Mouse (Mus musculus) thymus, adult 2 months (tissue): ENCODE results near the gene Abcc4. TPM values are rescaled to one million over a fixed set of nuclear protein-coding genes. Genes with fewer than 3 reads are reported as not detected.
A peak's percentile ranks its signal among the peaks of the same experiment; 100 is the strongest.
"Not testable (repeated sequence)": the region's sequence is repeated elsewhere in the genome, so short reads cannot be mapped to it uniquely, and the experiment has no call there.

Experiments
- DNase-seq: peaks from one replicate; pipeline ENCODE4 v3.0.0; 2021
- H3K27ac ChIP-seq: fragments of 200-500 bp; 2 replicates; pipeline ENCODE4 v1.5.1; 2012; ENCODE audit warnings: low read length, control low read depth; ENCODE audit not compliant: control insufficient read depth, insufficient read depth
- H3K27me3 ChIP-seq: fragments of 200-500 bp; 2 replicates; pipeline ENCODE4 v1.6.1; 2012; ENCODE audit warnings: mild to moderate bottlenecking, low read length, moderate library complexity, mixed read lengths; ENCODE audit not compliant: control insufficient read depth, insufficient read depth
- H3K36me3 ChIP-seq: fragments of 200-500 bp; 2 replicates; pipeline ENCODE4 v1.6.1; 2012; ENCODE audit warnings: mild to moderate bottlenecking, low read length, moderate library complexity; ENCODE audit not compliant: control insufficient read depth, insufficient read depth
- H3K4me1 ChIP-seq: fragments of 200-500 bp; replicated peaks from 2 replicates; pipeline ENCODE4 v1.6.1; 2012; ENCODE audit warnings: low read length; ENCODE audit not compliant: control insufficient read depth, insufficient read depth
- H3K4me3 ChIP-seq: fragments of 200-500 bp; 2 replicates; pipeline ENCODE4 v1.5.1; 2012; ENCODE audit warnings: mild to moderate bottlenecking, low read length, control low read depth, moderate library complexity; ENCODE audit not compliant: control insufficient read depth, insufficient read depth
- CTCF ChIP-seq: fragments of 200-500 bp; IDR thresholded peaks from 2 replicates; pipeline ENCODE4 v1.5.1; 2012; ENCODE audit warnings: mild to moderate bottlenecking, control low read depth, low read length, moderate library complexity, borderline replicate concordance; ENCODE audit not compliant: control insufficient read depth, poor library complexity, insufficient read depth; ENCODE audit errors: extremely low read depth
- POLR2A ChIP-seq: fragments of 200-500 bp; IDR thresholded peaks from 2 replicates; pipeline ENCODE4 v1.6.1; 2012; ENCODE audit warnings: mild to moderate bottlenecking, low read length, control low read depth, moderate library complexity; ENCODE audit not compliant: control insufficient read depth, poor library complexity, insufficient read depth; ENCODE audit errors: extremely low read depth
- WGBS: fragments of 180-500 bp; shearing (Covaris S2); methylation state at CpG from one replicate; pipeline ENCODE4 v1.1.7; 2018; 5-methylcytosine and 5-hydroxymethylcytosine counted together
- polyA plus RNA-seq: library from polyadenylated mRNA; depleted of rRNA; stranded (reverse); fragments of >200 nt; gene quantifications from 2 replicates; pipeline ENCODE4 v1.2.3, GENCODE M21; 2012

The Abcc4 gene
- polyA plus RNA-seq, 1 experiment = 5.5 TPM

- H3K27ac ChIP-seq = no peak overlapping the region
Observed at GRCm38 (mm10) chr14:118674224-118674623, 31.8 kb downstream of the Abcc4 start.

DNA sequence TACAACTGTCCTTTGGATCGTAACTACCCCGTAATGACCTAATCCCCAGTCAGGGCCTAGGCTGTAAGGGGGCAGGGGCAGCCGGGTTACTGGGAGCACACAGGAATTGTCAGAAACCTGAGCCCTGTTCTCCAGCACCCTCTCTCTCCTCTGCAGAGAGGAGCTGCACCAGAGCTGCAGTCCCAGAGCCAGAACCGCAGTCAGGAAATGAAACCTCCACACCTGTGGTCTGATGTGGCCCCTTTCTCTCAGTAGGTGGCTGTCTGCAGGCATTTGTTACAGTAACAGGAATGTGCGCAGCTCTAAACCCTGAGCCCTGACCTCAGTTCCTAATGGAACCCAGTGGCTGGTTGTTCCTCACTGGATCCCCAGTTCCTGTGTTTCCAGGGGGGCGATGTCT lies 32.5 kb downstream of the Abcc4 start:
- peaks cover 25% of the 10 kb centered on the region for H3K4me1 ChIP-seq
- WGBS = 26% methylated on average over 6 of the region's 6 CpGs
- H3K27me3 ChIP-seq = no peaks in the 10 kb centered on the region
- peak overlapping the region; percentile 33 for H3K27ac ChIP-seq
- peak; percentile 42 for DNase-seq
- TF ChIP-seq POLR2A = no peak
- H3K4me3 ChIP-seq = no peak overlapping the region
- no peaks in the 10 kb centered on the region for H3K36me3 ChIP-seq

More at GRCm38 (mm10) chr14:118674224-118674623, 31.8 kb downstream of the Abcc4 start:
- no peaks in the 10 kb centered on the region for H3K36me3 ChIP-seq
- TF ChIP-seq POLR2A (no peak), CTCF (no peak)
- no peak for DNase-seq
- H3K4me3 ChIP-seq = no peak overlapping the region
- peaks cover 25% of the 10 kb centered on the region for H3K4me1 ChIP-seq
- H3K27me3 ChIP-seq = no peaks in the 10 kb centered on the region
- 59% methylated on average over 7 of the region's 7 CpGs for WGBS

- not testable (repeated sequence) for H3K27me3 ChIP-seq, H3K4me3 ChIP-seq, DNase-seq, H3K36me3 ChIP-seq
- Histone ChIP-seq H3K4me1 (peaks cover 25% of the 10 kb centered on the region), H3K27ac (peak overlapping the region; percentile 33)
- whole genome bisulfite sequencing = 85% methylated on average over 6 of the region's 6 CpGs
Observed at GRCm38 (mm10) chr14:118672931-118673330, 33.1 kb downstream of the Abcc4 start.

DNA sequence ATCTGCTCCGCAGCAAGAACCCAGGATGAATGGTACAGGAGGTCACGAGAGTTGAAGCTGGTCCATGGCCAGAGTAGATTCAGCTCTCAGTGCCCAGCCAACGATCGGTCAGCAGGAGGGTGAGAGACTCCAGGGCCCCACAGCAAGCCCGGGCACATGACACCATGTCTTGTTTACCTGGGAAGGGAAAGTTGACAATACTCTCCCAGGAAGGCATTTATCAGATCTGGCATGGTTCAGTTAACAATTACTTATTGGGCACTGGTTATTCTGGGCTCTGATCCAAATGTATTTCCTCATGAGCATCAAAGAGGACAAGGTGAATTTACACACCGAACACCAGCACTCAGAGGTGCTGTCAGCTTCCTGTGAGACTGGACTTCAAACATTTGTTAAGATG lies 38.5 kb downstream of the Abcc4 start:
- Histone ChIP-seq H3K4me1 (no peaks in the 10 kb centered on the region), H3K4me3 (no peak overlapping the region), H3K27me3 (no peaks in the 10 kb centered on the region), H3K27ac (no peak overlapping the region), H3K36me3 (no peaks in the 10 kb centered on the region)
- WGBS = 91% methylated on average over 6 of the region's 6 CpGs
- DNase-seq = no peak
- TF ChIP-seq POLR2A (no peak), CTCF (no peak)

GRCm38 (mm10) chr14:118664661-118665060 lies 41.4 kb downstream of the Abcc4 start:
- H3K27me3 ChIP-seq = no peaks in the 10 kb centered on the region
- no peak overlapping the region for H3K4me3 ChIP-seq
- H3K4me1 ChIP-seq = no peaks in the 10 kb centered on the region
- H3K36me3 ChIP-seq = no peaks in the 10 kb centered on the region
- 95% methylated on average over 7 of the region's 7 CpGs for WGBS
- DNase-seq = no peak
- no peak for TF ChIP-seq POLR2A
- TF ChIP-seq CTCF = no peak
- H3K27ac ChIP-seq = no peak overlapping the region

DNA sequence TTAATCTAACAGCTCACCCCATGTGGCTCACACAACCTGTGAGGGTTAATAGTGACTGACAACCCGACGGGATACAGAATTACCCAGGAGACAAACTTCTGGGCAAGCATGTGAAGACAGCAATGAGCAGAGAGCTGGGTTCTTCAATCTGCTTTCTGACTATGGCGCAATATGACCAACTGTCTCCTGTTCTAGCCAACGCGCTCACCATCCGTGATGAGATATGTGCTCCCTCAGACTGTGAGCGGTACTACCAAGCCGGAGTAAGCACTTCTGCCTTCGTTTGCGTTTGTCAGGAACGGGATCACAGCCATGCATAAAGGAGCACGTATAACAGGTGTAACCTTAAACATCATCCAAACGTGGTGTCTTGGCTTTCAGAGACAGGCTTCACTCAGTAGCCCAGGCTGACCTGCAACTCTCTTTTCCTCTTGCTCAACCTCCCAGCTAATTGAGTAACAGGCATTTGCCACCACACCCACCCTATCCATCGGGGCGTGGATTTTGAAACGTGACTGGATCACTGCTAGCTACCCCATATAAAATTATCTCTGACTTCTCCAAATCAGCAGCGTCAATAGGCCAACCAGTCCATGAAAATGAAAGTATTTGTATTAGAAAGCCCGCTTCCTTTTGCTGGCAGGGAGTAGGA lies 43.3 kb downstream of the Abcc4 start:
- no peak for TF ChIP-seq CTCF
- TF ChIP-seq POLR2A = no peak
- no peaks in the 10 kb centered on the region for H3K36me3 ChIP-seq
- no peak for DNase-seq
- H3K4me3 ChIP-seq = no peak overlapping the region
- peaks cover 9% of the 10 kb centered on the region for H3K4me1 ChIP-seq
- no peaks in the 10 kb centered on the region for H3K27me3 ChIP-seq
- WGBS = 88% methylated on average over 18 of the region's 18 CpGs
- no peak overlapping the region for H3K27ac ChIP-seq

DNA sequence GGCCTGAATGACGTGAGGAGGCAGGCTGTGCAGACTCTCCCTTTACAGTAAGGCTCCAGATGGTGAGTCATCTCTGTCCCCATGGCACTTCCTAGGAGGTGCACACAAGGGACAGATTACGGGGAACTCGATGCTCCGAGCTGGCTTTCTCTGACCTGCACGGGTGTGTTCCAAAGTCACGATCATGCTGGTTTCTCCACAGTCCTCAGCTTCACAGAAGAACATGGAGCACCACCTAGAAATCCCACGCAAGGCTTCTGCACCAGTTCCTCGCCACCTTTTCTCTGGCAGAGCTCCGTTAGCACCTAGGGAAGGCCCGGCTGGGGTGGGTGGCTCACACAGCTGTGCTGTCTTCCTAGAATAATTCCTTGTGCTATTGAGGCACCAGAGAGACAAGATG lies 43.9 kb downstream of the Abcc4 start:
- no peaks in the 10 kb centered on the region for H3K27me3 ChIP-seq
- no peak overlapping the region for H3K27ac ChIP-seq
- H3K4me3 ChIP-seq = no peak overlapping the region
- H3K36me3 ChIP-seq = no peaks in the 10 kb centered on the region
- 93% methylated on average over 10 of the region's 10 CpGs for WGBS
- DNase-seq = no peak
- H3K4me1 ChIP-seq = peaks cover 13% of the 10 kb centered on the region
- no peak for TF ChIP-seq CTCF
- no peak for TF ChIP-seq POLR2A
